Mouse (Mus musculus) hematopoietic stem cell, adult 5-6 weeks (primary cell): ENCODE measurements at regions not wholly inside any gene's neighbourhood (a gene's known extent, or its start where the extent isn't known, plus 50 kb on each side); places are given as distances from the start of the nearest gene placed in this dataset.
"Not testable (repeated sequence)": the region's sequence is repeated elsewhere in the genome, so short reads cannot be mapped to it uniquely, and the experiment has no call there.

ENCODE experiments used
- ATAC-seq, 2 experiments: fragments of 125-278 bp in 1 of 2; replicated peaks in 1 of 2; 2 replicates each; pipeline ENCODE4 v1.8.0; 2016 to 2017; ENCODE audit warnings: inconsistent platforms in 2 of 2, mild to moderate bottlenecking in 2 of 2, moderate number of reproducible peaks in 2 of 2, low read depth in 1 of 2, moderate TSS enrichment in 1 of 2; ENCODE audit not compliant: low FRiP score in 2 of 2, poor library complexity in 2 of 2, severe bottlenecking in 2 of 2, insufficient read depth in 1 of 2, low TSS enrichment in 1 of 2

DNA sequence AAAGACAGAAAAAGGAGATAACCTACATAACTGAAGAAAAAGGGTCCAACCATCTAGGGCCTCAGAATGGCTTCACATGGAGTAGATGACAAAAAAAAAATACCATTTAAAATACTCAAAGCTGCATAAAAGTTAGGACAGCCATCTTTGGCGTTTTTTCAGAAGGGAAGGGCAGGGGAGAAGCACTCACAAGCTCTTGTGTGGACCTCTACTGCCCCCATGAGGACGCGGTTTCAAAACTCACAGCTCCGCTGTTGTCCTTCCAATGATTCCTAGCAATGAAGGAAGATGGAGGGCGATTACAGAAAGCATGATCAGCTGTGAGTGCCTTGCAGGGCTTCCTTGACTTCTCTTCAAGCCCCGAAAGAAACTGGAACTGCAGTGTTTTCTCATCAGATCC lies 140.8 kb upstream of the Olfr1324 start:
- ATAC-seq: no peak

DNA sequence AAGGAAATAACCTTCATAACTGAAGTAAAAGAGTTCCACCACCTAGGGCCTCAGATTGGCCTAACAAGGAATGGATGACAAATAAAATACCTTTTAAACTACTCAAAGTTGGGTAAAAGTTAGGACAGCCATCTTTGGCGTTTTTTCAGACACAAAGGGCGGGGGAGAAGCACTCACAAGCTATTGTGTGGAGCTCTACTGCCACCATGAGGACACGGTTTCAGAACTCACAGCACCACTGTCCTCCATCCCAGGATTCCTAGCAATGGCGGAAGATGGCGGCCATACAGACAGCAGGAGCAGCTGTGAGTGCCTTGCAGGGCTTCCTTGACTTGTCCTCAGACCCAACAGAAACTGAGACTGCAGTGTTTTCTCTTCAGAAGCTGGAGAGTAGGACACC lies 138.0 kb upstream of the Olfr1324 start:
- no peak for ATAC-seq

DNA sequence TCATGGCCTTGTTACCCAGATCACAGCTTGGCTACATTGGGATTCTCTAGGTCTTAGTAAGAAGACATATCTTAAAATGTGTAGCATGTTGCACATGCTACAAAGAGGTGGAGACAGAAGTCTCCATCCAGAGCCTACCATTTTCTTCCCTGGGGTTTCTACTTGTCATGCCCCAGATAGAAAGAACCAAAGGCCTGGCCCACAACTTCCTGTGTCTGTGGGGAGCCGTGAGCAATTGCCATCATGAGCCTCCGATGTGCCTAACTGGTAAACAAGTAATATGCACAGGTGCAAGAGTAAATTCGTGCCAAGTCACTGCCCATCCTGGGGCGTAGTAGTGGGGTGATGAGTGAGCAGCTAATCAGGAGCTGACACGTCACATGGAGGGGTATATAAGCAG lies 136.7 kb upstream of the Olfr1324 start:
- ATAC-seq: not testable (repeated sequence)

DNA sequence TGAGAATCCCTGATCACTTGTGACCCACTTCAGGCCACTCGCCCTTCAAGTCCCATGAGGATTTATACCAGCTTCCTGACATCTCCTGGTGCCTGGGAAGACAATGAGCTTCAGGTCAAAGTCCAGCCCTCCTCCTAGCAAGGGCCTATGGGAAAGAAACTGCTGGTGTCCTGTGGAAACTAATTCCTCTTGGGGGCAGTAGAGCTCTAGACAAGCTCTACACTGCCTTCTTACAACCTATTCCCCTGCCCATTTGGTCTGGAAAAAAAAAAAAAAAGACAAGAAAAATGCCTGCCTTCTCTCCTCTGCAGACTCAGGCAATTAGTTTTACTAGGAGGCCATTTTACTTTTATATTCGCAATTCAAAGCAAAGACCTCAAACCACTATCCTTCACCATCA lies 132.6 kb upstream of the Olfr1324 start:
- ATAC-seq: no peak

DNA sequence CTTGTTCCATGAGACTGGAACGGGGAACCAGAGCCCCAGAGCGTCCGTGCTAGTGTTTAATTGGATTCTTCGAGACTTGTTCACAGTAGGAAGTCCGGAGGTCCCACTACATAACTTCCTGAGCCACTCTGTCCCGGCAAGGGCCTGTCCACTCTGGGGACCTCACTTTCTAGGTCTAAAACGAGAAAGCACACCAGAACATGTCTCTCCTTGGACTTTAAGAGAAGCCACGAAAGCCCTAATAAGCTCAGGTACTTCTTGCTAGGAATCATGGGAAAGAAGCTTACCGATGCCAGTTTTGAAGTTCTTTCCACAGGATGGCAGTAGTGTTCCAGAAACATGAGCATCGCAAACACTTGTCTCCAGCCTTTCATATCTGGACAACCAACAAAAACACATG lies 122.0 kb upstream of the Olfr1324 start:
- ATAC-seq: no peak

DNA sequence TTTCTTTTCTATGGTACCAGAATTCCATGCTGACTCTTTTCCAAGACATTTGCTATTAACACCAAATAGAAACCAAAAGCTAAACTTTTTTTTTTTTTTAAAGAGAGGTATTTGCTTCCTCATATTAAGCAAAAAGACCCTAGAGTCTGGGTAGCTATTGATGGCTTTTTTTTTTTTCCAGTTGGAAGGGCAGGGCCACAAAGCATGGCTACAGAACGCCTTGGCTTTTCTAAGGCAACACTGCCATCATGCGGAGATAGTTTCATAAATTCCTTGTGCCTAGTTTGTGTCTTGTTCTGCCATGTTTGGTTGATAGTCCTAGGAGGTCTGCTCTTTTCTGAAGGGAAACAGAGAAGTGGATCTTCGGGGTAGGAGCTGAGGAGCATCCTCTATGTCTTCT lies 121.4 kb upstream of the Olfr1324 start:
- ATAC-seq: no peak

DNA sequence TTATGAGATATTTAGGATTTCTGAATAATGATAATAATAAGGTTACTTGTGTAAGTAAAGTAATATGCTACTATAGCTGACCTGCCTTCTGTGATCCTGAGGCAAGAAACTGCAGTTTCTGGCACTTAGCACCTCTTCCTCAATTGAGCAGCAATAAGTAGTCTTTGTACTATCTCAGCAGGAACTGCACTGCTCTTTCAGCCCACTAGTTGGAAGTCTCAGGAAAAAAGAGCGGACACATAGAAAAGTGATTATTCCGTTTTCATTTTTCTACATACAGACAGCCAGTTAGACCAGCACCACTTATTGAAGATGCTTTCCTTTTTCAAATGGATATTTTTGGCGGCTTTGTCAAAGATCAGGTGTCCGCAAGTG lies 109.5 kb upstream of the Olfr1324 start:
- peak; percentile 62 to 76; a peak in 3 of 4 replicates for ATAC-seq

DNA sequence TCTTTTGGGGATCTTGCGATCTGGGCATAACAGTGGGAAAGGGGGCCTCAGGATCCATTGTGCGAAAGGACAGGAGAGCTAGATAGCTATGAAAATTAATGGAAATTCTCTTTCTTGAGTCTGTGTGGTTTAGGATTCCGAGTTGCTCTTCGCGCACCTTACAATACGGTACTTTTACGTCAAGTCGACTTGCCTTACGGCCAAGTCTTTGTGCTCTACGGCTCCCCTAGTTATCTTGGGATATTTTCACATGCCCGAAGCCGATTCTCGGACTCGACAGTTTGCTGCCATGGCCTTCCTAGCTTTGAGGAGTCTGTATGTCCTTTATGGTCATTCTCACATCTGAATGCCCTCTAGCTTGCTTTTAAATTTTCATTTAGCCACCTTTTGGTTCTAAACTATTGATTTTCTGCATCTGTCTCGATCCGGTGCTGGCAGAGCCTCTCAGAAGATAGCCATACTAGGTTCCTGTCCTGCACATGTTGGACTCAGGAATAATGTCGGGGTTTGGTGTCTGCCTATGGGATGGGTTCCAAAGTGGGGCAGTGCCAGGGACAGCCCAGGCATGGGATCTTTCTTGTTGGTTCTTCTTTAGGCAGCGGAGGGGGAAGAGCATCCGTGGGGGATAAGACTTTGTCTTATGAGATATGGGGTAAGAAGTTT lies 109.0 kb upstream of the Olfr1324 start:
- peak; percentile 73 to 75; a peak in 3 of 4 replicates for ATAC-seq

DNA sequence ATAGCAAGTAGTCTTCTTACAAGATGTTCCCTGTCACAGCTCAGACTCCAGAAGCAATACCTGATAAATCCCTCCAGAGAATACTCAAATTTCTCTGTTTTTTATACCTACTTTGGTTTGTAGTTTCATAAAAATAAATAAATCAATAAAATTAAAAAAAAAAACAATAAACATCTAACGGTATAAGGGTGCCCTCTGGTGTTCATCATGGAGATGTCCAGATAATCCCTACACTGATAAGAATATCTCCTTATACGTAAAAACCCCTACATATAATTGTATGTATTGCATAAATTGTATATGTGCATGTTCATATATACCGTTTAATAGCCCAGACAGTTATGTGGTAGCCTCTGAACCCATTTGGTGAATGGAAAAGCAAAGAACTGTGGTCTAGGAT lies 75.7 kb upstream of the Olfr1324 start:
- no peak for ATAC-seq

DNA sequence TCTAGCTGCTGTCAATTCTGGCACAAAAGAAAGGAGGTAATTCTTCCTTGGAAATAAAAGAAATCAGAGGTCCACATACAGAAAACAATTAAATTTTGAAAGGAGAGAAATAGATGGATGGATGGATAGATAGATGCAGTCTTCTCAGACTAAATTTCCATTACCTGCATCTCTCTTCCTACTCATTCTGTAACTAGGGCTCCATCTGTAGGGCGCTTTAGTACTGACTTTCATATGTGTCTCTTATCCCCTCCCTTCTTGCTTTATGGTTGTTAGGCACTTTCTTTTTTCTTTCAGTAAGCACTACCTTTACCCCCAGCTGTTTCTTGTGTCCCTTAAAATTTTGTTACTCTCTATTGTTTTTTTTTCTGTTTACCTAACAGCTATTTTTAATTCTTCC lies 72.9 kb upstream of the Olfr1324 start:
- ATAC-seq: no peak

DNA sequence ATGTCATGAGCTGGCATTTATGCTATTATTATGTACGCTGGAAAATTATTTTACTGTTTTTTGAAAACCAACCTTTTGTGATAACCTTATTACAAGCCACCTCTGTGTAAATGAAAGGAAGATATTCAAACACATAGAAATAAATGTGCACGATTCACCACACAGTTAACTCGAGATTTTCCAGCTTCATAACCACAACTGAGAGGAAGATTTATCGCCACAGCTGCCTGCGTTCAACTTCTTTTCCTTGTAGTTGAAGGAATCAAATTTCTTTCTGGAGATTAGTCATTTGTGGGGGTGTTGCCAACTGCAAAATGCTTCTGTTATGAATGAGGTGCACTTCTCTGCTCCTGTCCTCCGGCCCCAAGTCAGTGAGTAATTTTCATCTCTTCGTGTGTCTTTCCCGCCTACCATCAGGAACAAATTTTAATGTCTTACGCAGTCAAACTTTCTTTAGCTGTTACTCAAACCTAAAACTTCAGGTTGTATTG lies 62.2 kb upstream of the Olfr1324 start:
- not testable (repeated sequence) for ATAC-seq
